Mouse (Mus musculus) gastrocnemius, adult 2 months (tissue): ENCODE data around the gene Myh4. TPM values are rescaled to one million over a fixed set of nuclear protein-coding genes. Genes with fewer than 3 reads are reported as not detected.

Experiments used
- DNase-seq: peaks from one replicate; pipeline ENCODE4 v3.0.0; 2022
- H3K27ac ChIP-seq: fragments of 200-600 bp; 2 replicates; pipeline ENCODE4 v1.8.1; 2022; ENCODE audit warnings: mild to moderate bottlenecking
- H3K4me3 ChIP-seq: fragments of 200-600 bp; 2 replicates; pipeline ENCODE4 v1.8.1; 2022; ENCODE audit warnings: mild to moderate bottlenecking, moderate library complexity
- CTCF ChIP-seq: fragments of 200-600 bp; IDR thresholded peaks from 2 replicates; pipeline ENCODE4 v1.8.1; 2022; ENCODE audit warnings: antibody characterized with exemption, mild to moderate bottlenecking, moderate library complexity
- intact Hi-C: fragments of 180-260 bp; cut with DNase I; formaldehyde crosslinking; loops from one replicate; pipeline ENCODE4 v1.15.1; 2025
- total RNA-seq, 2 experiments: library from RNA; stranded (reverse); gene quantifications; 2 replicates each; pipeline ENCODE4 v1.2.3; 2021

The Myh4 gene
- total RNA-seq, 2 experiments from 2014 or later = 14,648 to 28,741 TPM

- peak; percentile 74 for DNase-seq
- intact Hi-C loops = loop anchor here (1.0 to 2.0 kb wide), 2 partner anchors 93 to 122 kb away; no protein-coding TSS in a partner anchor
- Histone ChIP-seq H3K27ac (peak overlapping the region; percentile 94), H3K4me3 (peak overlapping the region; percentile 70)
- TF ChIP-seq CTCF = peak; percentile 71
These were observed 2.0 kb upstream of the Myh4 start for GRCm38 (mm10) chr11:67235639-67236358.

GRCm38 (mm10) chr11:67236799-67237198, 1.0 kb upstream of the Myh4 start:
- TF ChIP-seq CTCF = no peak
- intact Hi-C loops = no loop called here
- peak overlapping the region; percentile 70 for H3K4me3 ChIP-seq
- peak overlapping the region; percentile 94 for H3K27ac ChIP-seq
- DNase-seq = peak; percentile 51

GRCm38 (mm10) chr11:67241051-67241450, 3.2 kb downstream of the Myh4 start:
- TF ChIP-seq CTCF = no peak
- peak; percentile 68 for DNase-seq
- Histone ChIP-seq H3K27ac (peak overlapping the region; percentile 94), H3K4me3 (peak overlapping the region; percentile 70)
- intact Hi-C loops = no loop called here

- TF ChIP-seq CTCF = no peak
- intact Hi-C loops = no loop called here
These were observed 15.9 kb downstream of the Myh4 start for GRCm38 (mm10) chr11:67253691-67254090.

GRCm38 (mm10) chr11:67257048-67257447, 19.2 kb downstream of the Myh4 start:
- no peak for TF ChIP-seq CTCF
- no peak overlapping the region for H3K4me3 ChIP-seq
- DNase-seq = peak; percentile 56
- intact Hi-C loops = no loop called here
- no peak overlapping the region for H3K27ac ChIP-seq

More at GRCm38 (mm10) chr11:67253691-67254090, 15.9 kb downstream of the Myh4 start:
- Histone ChIP-seq H3K4me3 (no peak overlapping the region), H3K27ac (peak overlapping the region; percentile 53; the same call in 1 of the 2 replicates)
- no peak for DNase-seq

GRCm38 (mm10) chr11:67260956-67261355, 23.1 kb downstream of the Myh4 start:
- H3K4me3 ChIP-seq = no peak overlapping the region
- H3K27ac ChIP-seq = no peak overlapping the region
- peak; percentile 62 for DNase-seq
- no peak for TF ChIP-seq CTCF
- intact Hi-C loops = no loop called here

- Histone ChIP-seq H3K4me3 (no peak within 1 kb of the TSS), H3K27ac (no peak within 1 kb of the TSS)
- TF ChIP-seq CTCF = no peak
- intact Hi-C loops = no loop called here
- peak; percentile 39 for DNase-seq
These were observed 38.9 kb downstream of the Myh4 start, which contains the start of gene Myh8 for GRCm38 (mm10) chr11:67276601-67277174. Myh8 (plus strand) TSS chr11:67277124.

GRCm38 (mm10) chr11:67293440-67293839, 55.6 kb downstream of the Myh4 start:
- no peak for TF ChIP-seq CTCF
- Histone ChIP-seq H3K4me3 (no peak overlapping the region), H3K27ac (no peak overlapping the region)
- intact Hi-C loops = no loop called here
- no peak for DNase-seq

Other genes starting within 250 kb of the Myh4 start
- gene Tmem220, start 212.9 kb upstream of the Myh4 start, total RNA-seq = 1 to 10 TPM in 1 of 2 experiments, under 1 TPM in 1; 0.66 to 1.3 TPM
- gene Adprm, start 185.4 kb upstream of the Myh4 start, total RNA-seq = 1 to 10 TPM; 6.8 to 9.9 TPM
- 10 to 100 TPM in 1 of 2 experiments, 1 to 10 TPM in 1; 5.6 to 10.3 TPM for gene Sco1, start 185.4 kb upstream of the Myh4 start, total RNA-seq
- gene Myh3, start 159.7 kb upstream of the Myh4 start, total RNA-seq = 10 to 100 TPM in 1 of 2 experiments, 1 to 10 TPM in 1; 7.8 to 15.3 TPM
- 1,000 to 10,000 TPM; 1,238 to 3,712 TPM for gene Myh2, start 67.0 kb upstream of the Myh4 start, total RNA-seq
- gene Myh1, start 38.0 kb upstream of the Myh4 start, total RNA-seq = 1,000 to 10,000 TPM; 1,466 to 5,880 TPM
- 100 to 1,000 TPM; 172 to 287 TPM for gene Myh8, start 39.1 kb downstream of the Myh4 start, total RNA-seq
- 1 to 10 TPM; 2.2 to 3.7 TPM for gene Myh13, start 83.6 kb downstream of the Myh4 start, total RNA-seq
- 1 to 10 TPM; 6.8 to 8.5 TPM for gene Gas7, start 217.4 kb downstream of the Myh4 start, total RNA-seq